Mouse (Mus musculus): Measurements from ENCODE around the gene Slc41a1.

Slc41a1 gene

DNA sequence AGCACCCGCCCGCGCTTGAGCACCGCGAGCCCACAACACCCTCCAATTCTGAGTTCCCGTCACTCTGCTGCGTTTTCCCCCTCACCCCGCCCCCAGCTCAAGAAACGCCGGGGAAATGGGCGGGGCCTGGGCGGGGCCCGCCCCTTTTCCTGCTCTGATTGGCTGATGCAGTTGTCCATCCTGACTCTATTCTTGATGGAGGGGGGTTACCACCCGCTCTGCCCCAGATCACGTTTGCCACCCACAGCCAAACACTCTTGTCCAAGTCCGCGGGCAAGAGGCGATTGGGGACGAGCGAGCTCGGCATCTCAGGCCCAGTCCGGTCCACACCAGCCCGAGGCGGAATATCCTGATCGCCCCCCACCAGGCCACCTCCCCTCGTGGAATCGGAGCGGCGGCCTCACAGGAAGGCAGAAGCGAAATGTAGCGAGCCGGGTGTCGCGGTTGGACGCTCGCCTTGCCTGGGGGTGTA, 530 bp downstream of the Slc41a1 start:
- DNase-seq (ENCODE audit: low spot score in 2 of 2): peak; percentile 92 to 95

GRCm38 (mm10) chr1:131828297-131829126, 1.2 kb downstream of the Slc41a1 start:
- peak in 1 of 2 experiments; percentile 43 for DNase-seq (ENCODE audit: low spot score in 2 of 2)

GRCm38 (mm10) chr1:131829279-131829678, 2.0 kb downstream of the Slc41a1 start:
- no peak for DNase-seq (ENCODE audit: low spot score in 2 of 2)

- DNase-seq (ENCODE audit: low spot score in 2 of 2): no peak
Observed at GRCm38 (mm10) chr1:131830561-131830960, 3.3 kb downstream of the Slc41a1 start.

- DNase-seq (ENCODE audit: low spot score in 2 of 2): no peak
Observed at GRCm38 (mm10) chr1:131830971-131831641, 3.8 kb downstream of the Slc41a1 start.

DNA sequence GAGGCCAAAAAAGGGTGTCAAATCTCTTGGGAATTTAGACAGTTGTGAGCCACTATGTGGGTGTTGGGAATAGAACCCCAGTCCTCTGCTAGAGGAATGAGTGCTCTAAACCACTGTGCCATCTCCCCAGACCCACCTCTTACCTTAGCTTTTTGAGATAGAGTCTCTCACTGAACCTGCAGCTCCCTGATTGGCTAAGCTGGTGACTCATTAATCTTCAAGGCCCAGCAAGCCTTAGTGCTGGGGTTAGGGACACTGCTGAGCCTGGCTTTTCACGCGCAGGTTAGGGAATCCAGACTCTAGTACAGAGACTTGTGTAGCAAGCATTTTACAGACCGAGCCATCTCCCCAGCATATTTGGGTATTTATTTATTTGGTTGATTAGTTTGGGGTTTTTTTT, 9.7 kb downstream of the Slc41a1 start:
- no peak for DNase-seq (ENCODE audit: low spot score in 2 of 2)

DNA sequence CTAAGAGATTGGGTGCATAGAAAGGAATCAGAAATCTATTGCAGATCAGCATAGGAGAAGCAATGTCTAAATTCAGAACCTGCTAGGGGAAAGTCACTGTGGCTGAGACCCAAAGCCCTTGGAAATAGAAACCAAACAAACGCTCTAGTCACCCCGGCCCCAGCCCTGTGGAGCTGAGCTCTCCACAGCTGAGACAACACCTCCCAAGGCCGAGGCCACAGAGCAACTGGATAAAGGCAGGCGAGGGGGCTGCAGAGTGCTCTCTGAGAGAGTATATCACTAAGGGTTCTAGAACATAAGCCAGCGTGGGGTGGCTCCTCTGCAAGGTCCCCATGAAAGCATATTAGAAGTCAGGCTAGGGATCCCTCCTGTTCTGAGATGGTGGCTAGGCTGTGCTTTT, 11.2 kb downstream of the Slc41a1 start:
- DNase-seq (ENCODE audit: low spot score in 2 of 2): no peak

DNA sequence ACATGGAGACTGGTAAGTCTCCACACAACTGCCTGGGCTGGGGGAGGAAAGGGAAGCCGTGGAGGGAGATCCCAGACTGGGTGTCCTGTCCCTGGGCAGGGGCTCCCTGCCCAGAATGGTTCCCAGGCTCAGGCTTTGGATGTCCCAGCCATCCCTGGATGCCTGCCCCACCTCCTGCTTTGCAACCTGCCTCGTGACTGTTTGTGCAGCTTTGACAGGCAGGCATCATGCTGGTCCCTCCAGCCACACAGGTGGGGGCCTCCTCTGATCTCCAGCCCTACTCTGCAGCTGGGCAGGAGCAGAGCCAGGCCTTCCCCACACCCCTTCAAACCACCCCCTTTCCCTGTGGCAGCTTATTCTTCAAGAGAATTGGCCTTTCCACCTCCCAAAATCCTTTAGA, 12.0 kb downstream of the Slc41a1 start:
- DNase-seq (ENCODE audit: low spot score in 2 of 2): no peak

DNA sequence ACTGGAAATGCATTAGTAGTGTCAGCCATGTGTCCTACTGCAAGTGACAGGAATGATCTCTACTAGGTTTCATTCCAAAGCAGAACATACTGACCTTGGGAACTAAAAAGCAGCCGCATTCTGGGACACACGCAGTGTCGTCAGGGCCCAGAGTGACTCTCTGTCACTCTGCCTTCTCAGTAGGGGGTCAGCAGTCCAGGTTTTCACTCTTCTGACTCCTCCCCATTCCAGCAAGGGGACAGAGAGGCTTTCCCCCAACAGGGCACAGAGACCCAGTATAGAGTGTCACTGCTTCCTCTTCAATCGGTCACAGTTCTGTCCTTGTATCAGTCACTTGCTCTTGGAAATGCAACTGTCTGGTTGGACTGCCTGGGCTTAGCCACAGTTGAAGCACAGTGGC, 14.9 kb downstream of the Slc41a1 start:
- no peak for DNase-seq (ENCODE audit: low spot score in 2 of 2)

- DNase-seq (ENCODE audit: low spot score in 2 of 2): no peak
Observed at GRCm38 (mm10) chr1:131843758-131844157, 16.5 kb downstream of the Slc41a1 start.

DNA sequence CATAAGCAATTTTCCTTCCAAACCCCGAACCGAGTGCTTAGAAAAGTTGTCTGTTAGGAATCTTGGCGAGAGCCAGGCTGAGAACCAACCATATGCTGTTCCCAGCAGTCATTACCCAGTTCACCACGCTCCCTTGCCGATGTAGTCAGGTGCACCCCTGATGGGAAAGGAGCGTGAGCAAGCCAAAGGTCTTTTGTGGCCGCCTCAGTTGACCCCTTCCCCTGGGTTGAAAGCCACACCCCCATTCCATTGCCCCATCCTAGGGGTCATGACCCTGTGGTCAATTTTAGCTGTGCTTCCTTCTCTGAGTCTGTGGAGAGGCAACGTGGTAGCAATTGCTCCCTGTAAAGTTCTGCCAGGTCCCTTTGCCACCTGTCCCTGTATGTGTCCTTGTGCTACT, 17.6 kb downstream of the Slc41a1 start:
- no peak for DNase-seq (ENCODE audit: low spot score in 2 of 2)

DNA sequence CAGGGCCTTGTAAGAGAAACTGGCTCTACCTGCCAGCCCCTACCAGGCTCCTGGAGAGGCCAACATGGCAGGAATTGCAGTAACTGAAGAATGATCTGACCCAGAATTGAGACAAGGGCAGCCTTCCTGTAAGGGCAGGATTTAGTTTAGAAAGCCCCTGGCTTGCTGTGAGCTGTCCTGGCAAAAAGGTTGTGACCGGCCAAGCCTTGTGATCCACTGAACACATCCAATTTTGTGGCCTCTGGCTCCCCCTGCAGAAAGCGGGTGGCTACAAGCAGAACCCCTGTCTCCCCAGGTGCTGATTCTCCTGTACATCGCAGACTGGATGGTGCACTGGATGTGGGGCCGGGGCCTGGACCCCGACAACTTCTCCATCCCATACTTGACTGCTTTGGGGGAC, 19.0 kb downstream of the Slc41a1 start:
- DNase-seq (ENCODE audit: low spot score in 2 of 2): peak; percentile 10 to 47

GRCm38 (mm10) chr1:131861811-131862210, 34.5 kb downstream of the Slc41a1 start:
- no peak for DNase-seq (ENCODE audit: low spot score in 2 of 2)

- DNase-seq (ENCODE audit: low spot score in 2 of 2): no peak
Observed at GRCm38 (mm10) chr1:131865596-131865995, 38.3 kb downstream of the Slc41a1 start.

DNA sequence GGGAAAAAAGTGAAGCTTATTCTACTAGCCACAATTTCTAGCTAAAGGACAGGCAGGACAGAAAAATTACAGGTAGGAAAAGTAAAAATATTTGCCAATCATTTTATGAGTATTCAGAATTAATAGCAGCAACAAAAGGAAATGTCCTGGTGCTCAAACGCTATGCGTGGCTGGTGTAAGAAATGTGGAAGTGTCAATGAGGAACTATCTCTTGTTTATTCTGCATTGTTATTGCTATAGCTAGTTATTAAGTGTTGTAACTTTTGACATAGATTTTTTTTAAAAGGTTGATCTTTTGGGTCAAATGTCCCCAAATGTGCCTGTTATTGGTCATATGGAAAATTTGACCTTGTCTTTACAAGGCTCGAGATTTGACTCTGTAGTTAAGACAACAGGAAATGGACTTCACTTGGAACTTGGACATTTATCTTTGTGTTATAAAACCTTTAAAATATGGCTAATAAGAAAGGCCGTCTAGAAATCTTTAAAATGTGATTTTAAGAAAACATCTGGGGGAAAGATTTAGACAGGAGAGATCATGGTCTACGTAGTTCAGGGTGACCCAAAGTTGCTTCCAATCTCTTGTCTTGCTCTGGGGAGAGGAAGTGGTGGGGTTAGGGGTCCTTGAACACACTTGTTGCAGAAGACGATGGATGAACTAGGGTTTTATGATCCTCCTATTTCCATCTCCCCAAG, 39.2 kb downstream of the Slc41a1 start:
- peak in 1 of 2 experiments; percentile 6 for DNase-seq (ENCODE audit: low spot score in 2 of 2)

DNA sequence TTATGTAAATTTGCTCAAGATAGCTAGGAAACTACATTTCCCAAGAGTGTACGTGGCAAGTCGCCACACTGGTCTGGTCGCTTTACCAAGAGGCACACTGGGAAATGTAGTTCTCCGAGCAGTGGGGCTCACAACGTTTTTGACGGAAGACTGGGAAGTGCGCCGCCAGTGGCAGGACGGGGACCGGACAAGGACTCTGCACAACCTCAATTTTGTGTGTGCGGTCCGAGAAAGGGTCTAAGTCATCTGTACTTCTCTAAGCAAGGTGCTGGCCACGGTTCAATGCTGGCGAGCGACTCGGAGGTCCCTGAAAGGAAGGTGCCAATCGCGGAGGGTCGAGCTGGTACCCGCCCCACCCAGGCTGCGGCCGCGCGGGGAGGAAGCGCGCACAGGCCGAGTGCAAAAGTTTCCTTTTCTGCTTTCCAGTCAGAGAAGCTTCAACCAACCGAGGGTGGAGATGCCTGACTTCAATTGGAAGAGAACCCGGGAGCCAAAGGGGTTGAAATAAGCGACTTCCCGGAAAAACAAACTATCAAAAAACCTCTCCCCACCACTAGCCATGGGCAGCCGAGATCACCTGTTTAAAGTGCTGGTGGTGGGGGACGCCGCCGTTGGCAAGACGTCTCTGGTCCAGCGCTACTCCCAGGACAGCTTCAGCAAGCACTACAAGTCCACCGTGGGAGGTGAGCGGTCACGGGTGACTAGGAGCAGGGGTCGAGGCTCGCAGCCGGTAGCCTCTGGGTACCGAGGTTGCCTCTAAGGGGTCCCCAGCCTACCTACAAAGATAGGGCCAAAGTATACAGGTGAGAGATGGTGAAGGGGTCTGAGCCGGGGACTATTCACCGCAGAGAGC, 40.0 kb downstream of the Slc41a1 start, which contains the start of gene Rab29:
Gene Rab29 (plus strand): TSS at position 132 of the 853 bp plus-strand sequence.
- DNase-seq (ENCODE audit: low spot score in 2 of 2): peak; percentile 80 to 90

DNA sequence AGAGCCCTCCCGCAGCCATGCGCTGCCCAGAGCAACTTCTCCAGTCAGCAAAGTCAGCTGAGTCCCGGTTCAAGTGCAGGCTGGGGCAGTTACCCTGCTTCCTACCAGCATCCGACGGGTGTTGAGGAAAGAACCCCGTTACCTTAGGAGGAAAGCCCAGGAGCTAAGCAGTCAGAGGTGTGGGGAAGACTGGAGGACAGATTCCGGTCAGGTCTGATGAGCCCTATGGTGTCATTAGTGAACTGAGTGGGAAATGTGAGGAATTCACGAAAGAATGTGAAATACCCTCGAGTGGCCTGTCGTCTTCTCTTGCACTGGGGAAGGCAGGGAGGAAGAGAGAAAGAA, 40.6 kb downstream of the Slc41a1 start:
- DNase-seq (ENCODE audit: low spot score in 2 of 2): peak in 1 of 2 experiments; percentile 11

DNA sequence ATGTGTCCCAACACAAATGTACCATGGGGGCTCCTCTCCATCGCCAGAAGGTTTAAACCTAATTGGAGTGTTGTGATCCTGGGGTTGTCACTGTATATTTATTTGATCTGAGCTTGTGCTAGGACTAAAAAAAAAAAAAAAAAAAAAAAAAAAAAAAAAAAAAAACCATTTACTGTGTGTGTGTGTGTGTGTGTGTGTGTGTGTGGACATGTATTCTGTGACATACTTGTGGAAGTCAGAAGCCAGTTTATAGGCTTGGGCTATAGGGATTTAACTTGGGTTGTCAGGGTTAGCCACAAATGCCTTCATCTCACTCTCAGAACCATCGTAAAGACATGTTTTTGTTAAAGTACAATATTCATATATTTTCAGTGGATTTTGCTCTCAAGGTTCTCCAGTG, 42.3 kb downstream of the Slc41a1 start:
- no peak for DNase-seq (ENCODE audit: low spot score in 2 of 2)

DNA sequence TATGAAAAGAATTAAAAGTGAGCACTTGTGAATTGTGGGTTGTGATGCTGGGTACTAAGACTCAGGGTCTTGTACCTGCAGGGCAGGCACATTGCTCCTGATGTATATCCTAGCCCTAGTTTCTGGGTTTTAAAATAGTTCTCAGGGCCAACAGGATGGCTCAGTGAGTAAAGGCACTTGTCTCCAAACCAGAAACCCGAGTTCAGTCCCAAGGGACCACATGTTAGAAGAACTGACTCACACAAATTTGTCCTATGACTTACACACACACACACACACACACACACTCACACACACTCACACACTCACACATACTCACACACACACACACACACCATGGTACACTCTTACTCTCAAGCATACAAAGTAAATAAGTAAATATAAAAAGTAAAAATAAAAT, 45.6 kb downstream of the Slc41a1 start:
- DNase-seq (ENCODE audit: low spot score in 2 of 2): no peak

DNA sequence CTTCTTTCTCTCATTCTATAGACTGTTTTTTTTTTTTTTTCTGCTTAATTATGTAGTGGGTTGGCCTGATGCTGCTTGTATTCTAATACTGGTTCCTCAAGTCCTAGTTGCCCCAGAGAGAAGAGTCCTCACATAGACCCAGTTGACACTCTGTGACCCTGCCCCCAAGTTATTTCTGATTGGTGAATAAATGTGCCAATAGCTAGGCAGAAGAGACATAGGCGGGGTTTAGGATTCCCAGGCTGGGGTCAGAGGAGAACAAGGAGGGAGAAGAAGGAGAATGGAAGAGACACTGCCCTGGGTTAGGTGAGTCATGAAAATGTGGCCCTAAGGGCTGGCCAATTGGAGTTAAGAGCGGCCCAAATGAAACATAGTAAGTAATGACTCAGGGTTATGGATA, 52.5 kb downstream of the Slc41a1 start:
- DNase-seq (ENCODE audit: low spot score in 2 of 2): no peak

GRCm38 (mm10) chr1:131882787-131883186, 55.5 kb downstream of the Slc41a1 start:
- DNase-seq (ENCODE audit: low spot score in 2 of 2): peak; percentile 5 to 51

DNA sequence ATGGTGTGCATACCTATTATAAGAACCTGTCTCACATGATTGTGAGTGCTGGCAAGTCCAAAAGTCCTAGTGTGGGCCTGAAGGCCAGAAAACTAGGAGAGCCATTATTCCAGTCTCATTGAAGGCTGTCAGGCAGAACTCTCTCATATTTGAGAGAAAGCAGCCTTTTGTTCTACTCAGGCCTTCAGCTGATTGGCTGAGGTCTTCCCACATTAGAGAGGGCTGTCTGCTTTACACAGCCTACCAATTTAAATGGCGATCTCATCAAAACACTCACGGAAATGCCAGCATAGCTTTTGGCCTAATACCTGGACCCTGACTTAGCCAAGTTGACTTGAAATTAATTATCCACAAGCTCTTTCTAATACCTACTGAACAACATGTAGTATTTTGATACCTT, 58.9 kb downstream of the Slc41a1 start:
- no peak for DNase-seq (ENCODE audit: low spot score in 2 of 2)

Measured in thymus, postnatal 10 days (tissue).